Mouse (Mus musculus) lung, postnatal 10 days (tissue): Measurements from ENCODE around the gene Ces1f.
"Not testable (repeated sequence)": the region's sequence is repeated elsewhere in the genome, so short reads cannot be mapped to it uniquely, and the experiment has no call there.

ENCODE experiments used
- DNase-seq: peaks from one replicate; pipeline ENCODE4 v3.0.0; 2021

The Ces1f gene

GRCm38 (mm10) chr8:93279556-93279955 lies at the start of gene Ces1f:
Gene Ces1f (minus strand): TSS chr8:93279747.
- DNase-seq = peak; percentile 6

GRCm38 (mm10) chr8:93325123-93325522 lies 45.6 kb upstream of the Ces1f start:
- no peak for DNase-seq

- DNase-seq = no peak
These were observed 37.5 kb upstream of the Ces1f start for GRCm38 (mm10) chr8:93317031-93317430.

GRCm38 (mm10) chr8:93315557-93315956 lies 36.0 kb upstream of the Ces1f start:
- DNase-seq = no peak

GRCm38 (mm10) chr8:93283896-93284295 lies 4.3 kb upstream of the Ces1f start:
- no peak for DNase-seq

- no peak for DNase-seq
These were observed 2.8 kb upstream of the Ces1f start for GRCm38 (mm10) chr8:93282349-93282748.

GRCm38 (mm10) chr8:93278176-93278805 lies 1.3 kb downstream of the Ces1f start:
- DNase-seq = no peak

- DNase-seq = no peak
These were observed 4.9 kb downstream of the Ces1f start for GRCm38 (mm10) chr8:93274609-93275008.

- DNase-seq = no peak
These were observed 6.2 kb downstream of the Ces1f start for GRCm38 (mm10) chr8:93273321-93273720.

GRCm38 (mm10) chr8:93272686-93273085 lies 6.9 kb downstream of the Ces1f start:
- no peak for DNase-seq

- no peak for DNase-seq
These were observed 18.1 kb downstream of the Ces1f start for GRCm38 (mm10) chr8:93261436-93261835.

GRCm38 (mm10) chr8:93252400-93252925 lies 27.1 kb downstream of the Ces1f start:
- DNase-seq = no peak

GRCm38 (mm10) chr8:93246057-93246456 lies 33.5 kb downstream of the Ces1f start:
- no peak for DNase-seq

- DNase-seq = no peak
These were observed 39.7 kb downstream of the Ces1f start for GRCm38 (mm10) chr8:93239884-93240283.

- no peak for DNase-seq
These were observed 43.9 kb downstream of the Ces1f start for GRCm38 (mm10) chr8:93235681-93236080.

- DNase-seq = no peak
These were observed 44.8 kb downstream of the Ces1f start for GRCm38 (mm10) chr8:93234706-93235105.

- no peak for DNase-seq
These were observed 45.5 kb downstream of the Ces1f start for GRCm38 (mm10) chr8:93234068-93234467.

- DNase-seq = peak; percentile 17
These were observed 50.1 kb downstream of the Ces1f start, which contains the start of gene Ces1e for GRCm38 (mm10) chr8:93229446-93229845. Gene Ces1e (minus strand): TSS chr8:93229619.

GRCm38 (mm10) chr8:93228673-93229370 lies 50.7 kb downstream of the Ces1f start:
- peak; percentile 45 for DNase-seq

- DNase-seq = not testable (repeated sequence)
These were observed 53.1 kb downstream of the Ces1f start for GRCm38 (mm10) chr8:93226471-93226870.

GRCm38 (mm10) chr8:93221896-93222295 lies 57.7 kb downstream of the Ces1f start:
- DNase-seq = no peak

- DNase-seq = peak; percentile 4
These were observed 61.7 kb downstream of the Ces1f start for GRCm38 (mm10) chr8:93217867-93218266.

GRCm38 (mm10) chr8:93217375-93217774 lies 62.2 kb downstream of the Ces1f start:
- no peak for DNase-seq

GRCm38 (mm10) chr8:93211091-93211490 lies 68.5 kb downstream of the Ces1f start:
- DNase-seq = no peak
